Mouse (Mus musculus) liver, postnatal 0 days (tissue): ENCODE data around the gene St8sia1. TPM values are rescaled to one million over a fixed set of nuclear protein-coding genes. Genes with fewer than 3 reads are reported as not detected.

Source experiments
- ATAC-seq: fragments of 200-750 bp; cut with Nextera tagmentation; 2 replicates; pipeline ENCODE4 v1.8.0; 2017; ENCODE audit warnings: mild to moderate bottlenecking, moderate library complexity
- DNase-seq: peaks from one replicate; pipeline ENCODE4 v3.0.0-alpha.2; 2016
- H3K27ac ChIP-seq: fragments of 300-500 bp; sonication (generic); 2 replicates; pipeline ENCODE4 v1.5.1; 2014; ENCODE audit warnings: antibody characterized with exemption, moderate library complexity, mild to moderate bottlenecking, low read depth
- H3K27me3 ChIP-seq: fragments of 300-500 bp; sonication (generic); 2 replicates; pipeline ENCODE4 v1.6.1; 2014; ENCODE audit warnings: low read length, control low read depth, mixed read lengths; ENCODE audit not compliant: insufficient read depth
- H3K36me3 ChIP-seq: fragments of 300-500 bp; sonication (generic); replicated peaks from 2 replicates; pipeline ENCODE4 v1.6.1; 2014; ENCODE audit warnings: mild to moderate bottlenecking, control low read depth, low read length, moderate library complexity, mixed read lengths; ENCODE audit not compliant: insufficient read depth
- H3K4me1 ChIP-seq: fragments of 300-500 bp; sonication (generic); 2 replicates; pipeline ENCODE4 v1.6.1; 2014; ENCODE audit warnings: antibody characterized with exemption, mild to moderate bottlenecking, control low read depth; ENCODE audit not compliant: insufficient read depth
- H3K4me2 ChIP-seq: fragments of 300-500 bp; sonication (generic); 2 replicates; pipeline ENCODE4 v1.6.1; 2014; ENCODE audit warnings: low read depth, mild to moderate bottlenecking, low read length, moderate library complexity, mixed read lengths
- H3K4me3 ChIP-seq: fragments of 300-500 bp; sonication (generic); 2 replicates; pipeline ENCODE4 v1.5.1; 2014; ENCODE audit warnings: low read depth, low read length
- H3K9ac ChIP-seq: fragments of 300-500 bp; sonication (generic); replicated peaks from 2 replicates; pipeline ENCODE4 v1.6.1; 2014; ENCODE audit warnings: mild to moderate bottlenecking, moderate library complexity
- H3K9me3 ChIP-seq: fragments of 300-500 bp; sonication (generic); 2 replicates; pipeline ENCODE4 v1.6.1; 2016; ENCODE audit warnings: mild to moderate bottlenecking, control low read depth, low read length, mixed read lengths
- CTCF ChIP-seq: sonication (generic); IDR thresholded peaks from 2 replicates; pipeline ENCODE4 v1.5.1; 2016; ENCODE audit warnings: antibody characterized with exemption, low read depth
- EP300 ChIP-seq: IDR thresholded peaks from 2 replicates; pipeline ENCODE4 v1.6.1; 2016; ENCODE audit warnings: antibody characterized with exemption, low read depth, mild to moderate bottlenecking
- WGBS: fragments of 180-500 bp; shearing (Covaris S2); extraction: QIAGEN DNeasy Blood & Tissue Kit; methylation state at CpG from one replicate; pipeline ENCODE4 v1.1.7; 2014; ENCODE audit not compliant: insufficient replicate concordance; 5-methylcytosine and 5-hydroxymethylcytosine counted together
- polyA plus RNA-seq: library from polyadenylated mRNA; unstranded; fragments of >200 nt; fragmentation: Nextera tagmentation; extraction: Ambion mirVana; gene quantifications from 2 replicates; pipeline ENCODE4 v1.2.1, GENCODE M21; 2015

The St8sia1 gene
- polyA plus RNA-seq, 1 experiment from 2014 or later = 0.22 TPM

- TF ChIP-seq EP300 (no peak), CTCF (no peak)
Observed at GRCm38 (mm10) chr6:142914676-142915075, 49.6 kb downstream of the St8sia1 start.

GRCm38 (mm10) chr6:142911263-142911662 lies 53.0 kb downstream of the St8sia1 start:
- DNase-seq (no peak), ATAC-seq (no peak)
- H3K9me3 ChIP-seq = no peaks in the 10 kb centered on the region
- H3K4me1 ChIP-seq = peaks cover 8% of the 10 kb centered on the region; the same call in 1 of the 2 replicates
- 55% methylated on average over 3 of the region's 3 CpGs for WGBS
- H3K27me3 ChIP-seq = no peaks in the 10 kb centered on the region
- H3K4me2 ChIP-seq = no peak overlapping the region
- TF ChIP-seq CTCF = no peak
- TF ChIP-seq EP300 = 0 out of 2 replicates have a peak, but pooled peaks have one; percentile 22
- no peak overlapping the region for H3K4me3 ChIP-seq
- H3K27ac ChIP-seq = no peak overlapping the region
- no peak overlapping the region for H3K9ac ChIP-seq
- H3K36me3 ChIP-seq = no peaks in the 10 kb centered on the region

More at GRCm38 (mm10) chr6:142914676-142915075, 49.6 kb downstream of the St8sia1 start:
- no peaks in the 10 kb centered on the region for H3K9me3 ChIP-seq
- 68% methylated on average over 10 of the region's 10 CpGs for WGBS
- H3K9ac ChIP-seq = no peak overlapping the region
- H3K27me3 ChIP-seq = no peaks in the 10 kb centered on the region
- ATAC-seq = no peak
- no peaks in the 10 kb centered on the region for H3K4me1 ChIP-seq
- H3K27ac ChIP-seq = no peak overlapping the region
- DNase-seq = no peak
- H3K4me2 ChIP-seq = no peak overlapping the region
- H3K4me3 ChIP-seq = no peak overlapping the region
- no peaks in the 10 kb centered on the region for H3K36me3 ChIP-seq

DNA sequence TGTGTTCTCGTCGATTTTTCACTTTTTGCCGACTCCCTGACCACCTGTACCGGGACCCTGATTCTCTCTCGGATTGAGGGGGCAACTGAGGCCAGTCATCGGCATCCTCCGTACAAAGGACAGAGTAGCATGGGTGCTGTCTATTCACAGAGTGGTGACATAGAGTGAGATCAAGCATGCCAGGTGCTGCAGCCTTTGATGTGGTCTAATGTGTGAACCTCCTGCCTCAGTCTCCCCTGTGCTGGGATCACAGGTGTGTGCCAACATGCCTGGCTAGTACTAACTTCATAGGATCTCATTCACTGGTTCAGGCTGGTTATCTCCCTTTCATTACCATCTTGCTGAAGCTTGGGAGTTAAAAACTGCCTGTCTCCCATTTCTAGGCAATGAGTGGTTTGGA lies 53.5 kb downstream of the St8sia1 start:
- ATAC-seq (no peak), DNase-seq (no peak)
- H3K27ac ChIP-seq = no peak overlapping the region
- no peak overlapping the region for H3K4me3 ChIP-seq
- peaks cover 8% of the 10 kb centered on the region; the same call in 1 of the 2 replicates for H3K4me1 ChIP-seq
- whole genome bisulfite sequencing = 93% methylated on average over 7 of the region's 7 CpGs
- no peaks in the 10 kb centered on the region for H3K27me3 ChIP-seq
- no peak overlapping the region for H3K4me2 ChIP-seq
- TF ChIP-seq EP300 = no peak
- no peak for TF ChIP-seq CTCF
- no peak overlapping the region for H3K9ac ChIP-seq
- no peaks in the 10 kb centered on the region for H3K9me3 ChIP-seq
- H3K36me3 ChIP-seq = no peaks in the 10 kb centered on the region

DNA sequence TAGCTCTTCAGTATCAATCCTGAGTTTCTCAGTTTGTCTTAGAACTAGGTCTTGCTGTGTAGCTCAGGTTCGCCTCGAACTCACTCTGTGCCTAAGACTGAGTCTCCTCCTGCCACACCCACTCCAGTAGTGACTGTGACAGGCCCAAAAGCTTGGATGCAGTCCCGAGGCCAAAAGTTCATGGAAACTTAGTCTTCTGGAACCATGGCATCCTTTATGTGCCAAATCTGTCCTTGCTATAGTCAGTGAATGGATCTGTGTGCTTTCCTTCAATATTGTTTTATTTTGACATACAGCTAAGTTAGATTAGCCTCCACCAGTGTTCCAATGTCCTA lies 54.5 kb downstream of the St8sia1 start:
- Histone ChIP-seq H3K27ac (no peak overlapping the region), H3K9me3 (no peaks in the 10 kb centered on the region), H3K36me3 (no peaks in the 10 kb centered on the region), H3K4me3 (no peak overlapping the region), H3K9ac (no peak overlapping the region), H3K4me2 (no peak overlapping the region), H3K4me1 (peaks cover 8% of the 10 kb centered on the region; the same call in 1 of the 2 replicates), H3K27me3 (no peaks in the 10 kb centered on the region)
- no peak for ATAC-seq
- WGBS = 70% methylated on average over 3 of the region's 3 CpGs
- DNase-seq = no peak
- TF ChIP-seq EP300 (no peak), CTCF (no peak)

DNA sequence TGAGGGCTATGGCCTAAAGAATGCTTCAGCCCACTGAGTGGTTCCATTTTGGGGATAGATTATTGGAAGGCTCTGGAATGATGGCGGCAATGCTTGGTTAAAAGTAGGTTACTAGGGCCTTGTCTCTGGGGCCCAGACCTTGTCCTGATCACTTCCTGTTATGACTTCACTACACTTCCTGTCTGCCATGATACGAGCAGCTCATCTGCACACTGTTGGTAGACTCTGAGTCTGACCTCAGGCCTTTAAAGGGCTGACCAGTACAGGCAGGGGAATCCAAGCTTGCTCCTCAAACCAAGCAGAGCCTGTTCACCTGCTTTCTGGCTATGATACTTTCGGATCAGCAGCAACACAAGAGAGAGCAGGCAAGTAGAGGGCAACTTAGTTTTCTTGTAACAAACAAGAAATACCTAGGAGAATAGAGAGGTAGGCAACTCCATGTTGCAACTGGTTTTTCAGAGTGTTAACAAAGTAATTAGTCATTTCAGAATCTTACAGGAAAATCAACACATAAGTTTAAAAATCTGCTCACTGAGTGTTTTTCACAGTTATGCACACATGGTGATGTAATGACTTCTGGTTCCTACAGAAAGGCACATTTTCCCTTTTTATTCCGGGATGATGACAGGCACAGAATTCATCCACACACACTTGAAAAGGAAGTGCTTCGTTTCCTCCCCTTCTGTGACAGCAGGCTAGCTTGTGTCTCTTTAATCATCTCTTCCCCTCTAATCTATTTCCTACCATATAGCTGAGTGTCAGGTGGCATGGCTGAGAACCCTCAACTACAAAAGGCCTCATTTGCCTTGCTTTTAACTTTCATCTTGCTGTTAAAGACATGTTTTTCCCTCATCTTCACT lies 55.1 kb downstream of the St8sia1 start:
- H3K27ac ChIP-seq = no peak overlapping the region
- H3K4me3 ChIP-seq = no peak overlapping the region
- H3K4me2 ChIP-seq = no peak overlapping the region
- peaks cover 8% of the 10 kb centered on the region; the same call in 1 of the 2 replicates for H3K4me1 ChIP-seq
- no peaks in the 10 kb centered on the region for H3K27me3 ChIP-seq
- peak; percentile 53; the same call in 1 of the 2 replicates for ATAC-seq
- no peak overlapping the region for H3K9ac ChIP-seq
- H3K36me3 ChIP-seq = no peaks in the 10 kb centered on the region
- H3K9me3 ChIP-seq = no peaks in the 10 kb centered on the region
- WGBS = 46% methylated on average over 5 of the region's 5 CpGs
- no peak for TF ChIP-seq EP300
- DNase-seq = no peak

DNA sequence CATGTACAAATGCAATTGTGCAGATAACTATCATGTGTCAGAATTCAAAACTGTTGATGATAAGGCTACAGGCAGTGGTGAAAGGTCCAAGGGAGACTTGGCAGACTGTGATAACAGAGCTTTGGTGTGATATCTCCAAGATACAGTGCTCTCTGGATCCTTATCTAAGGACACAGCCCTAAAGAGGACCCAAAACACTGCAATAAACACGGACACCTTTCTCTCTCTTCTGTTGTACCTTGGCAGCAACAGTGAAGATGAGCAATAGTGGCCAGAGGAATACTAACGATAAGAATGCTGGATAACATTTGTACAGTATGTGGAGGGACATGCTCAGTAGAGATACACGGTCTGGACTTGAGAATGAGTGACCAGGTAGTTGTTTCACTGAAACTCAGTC lies 55.8 kb downstream of the St8sia1 start:
- WGBS = 58% methylated on average over 3 of the region's 3 CpGs
- Histone ChIP-seq H3K27me3 (no peaks in the 10 kb centered on the region), H3K9ac (no peak overlapping the region), H3K4me3 (no peak overlapping the region), H3K4me2 (no peak overlapping the region), H3K9me3 (no peaks in the 10 kb centered on the region), H3K36me3 (no peaks in the 10 kb centered on the region), H3K4me1 (peaks cover 8% of the 10 kb centered on the region; the same call in 1 of the 2 replicates), H3K27ac (no peak overlapping the region)
- TF ChIP-seq EP300 = no peak
- TF ChIP-seq CTCF = no peak
- ATAC-seq (no peak), DNase-seq (no peak)
